Mouse (Mus musculus): ENCODE data around the gene Evx2.

The Evx2 gene

GRCm38 (mm10) chr2:74659507-74660005 lies at the start of gene Evx2:
TSS of gene Evx2 (minus strand) at chr2:74659557.
- DNase-seq: no peak

- DNase-seq: no peak
Measured at GRCm38 (mm10) chr2:74708676-74709075, 49.3 kb upstream of the Evx2 start.

- no peak for DNase-seq
Measured at GRCm38 (mm10) chr2:74707599-74707998, 48.2 kb upstream of the Evx2 start.

- no peak for DNase-seq
Measured at GRCm38 (mm10) chr2:74706393-74706960, 47.1 kb upstream of the Evx2 start.

GRCm38 (mm10) chr2:74705467-74706089 lies 46.2 kb upstream of the Evx2 start:
- DNase-seq: no peak

GRCm38 (mm10) chr2:74704999-74705466 lies 45.7 kb upstream of the Evx2 start:
- DNase-seq: no peak

GRCm38 (mm10) chr2:74704393-74704998 lies 45.1 kb upstream of the Evx2 start, which contains the start of gene Hoxd8:
TSS of gene Hoxd8 (plus strand) at chr2:74704615.
- DNase-seq: no peak

- DNase-seq: no peak
Measured at GRCm38 (mm10) chr2:74703720-74704392, 44.5 kb upstream of the Evx2 start.

GRCm38 (mm10) chr2:74703317-74703716 lies 44.0 kb upstream of the Evx2 start:
- no peak for DNase-seq

- DNase-seq: no peak
Measured at GRCm38 (mm10) chr2:74702820-74703219, 43.5 kb upstream of the Evx2 start.

GRCm38 (mm10) chr2:74701949-74702819 lies 42.8 kb upstream of the Evx2 start:
- peak; percentile 84 for DNase-seq

- no peak for DNase-seq
Measured at GRCm38 (mm10) chr2:74700546-74701112, 41.3 kb upstream of the Evx2 start.

GRCm38 (mm10) chr2:74699664-74700545 lies 40.5 kb upstream of the Evx2 start:
- no peak for DNase-seq

- no peak for DNase-seq
Measured at GRCm38 (mm10) chr2:74699053-74699430, 39.7 kb upstream of the Evx2 start.

- no peak for DNase-seq
Measured at GRCm38 (mm10) chr2:74698201-74699052, 39.1 kb upstream of the Evx2 start.

GRCm38 (mm10) chr2:74697567-74698121 lies 38.3 kb upstream of the Evx2 start, which contains the start of gene Hoxd9:
TSS of gene Hoxd9 (plus strand) at chr2:74697727.
- DNase-seq: no peak

GRCm38 (mm10) chr2:74696442-74697335 lies 37.3 kb upstream of the Evx2 start:
- no peak for DNase-seq

- no peak for DNase-seq
Measured at GRCm38 (mm10) chr2:74695813-74696430, 36.6 kb upstream of the Evx2 start.
